Mouse (Mus musculus): ENCODE measurements around the gene Elane.

GRCm38 (mm10) chr10:79933145-79933679, 47.2 kb downstream of the Elane start:
- TF ChIP-seq CTCF (conservative IDR thresholded peaks at IDR 0.05; ENCODE audit: insufficient read depth, insufficient read length, low read depth, low read length) (no peak), POLR2A (IDR thresholded peaks at IDR 0.05; ENCODE audit: low read depth, low read length) (no peak)

Measured in kidney, adult 2 months (tissue).